34 mouse cellular contexts compared by ENCODE assay signal in genomic region chr11:56254437-56254836, GRCm38 (mm10).
DNase-seq lines count a peak whose midpoint lies in the region; ATAC-seq lines count a peak whose summit lies in the region.
"Had no signal": no experiment of that assay in that cellular context is flagged by ENCODE, and none has a peak within 500 bp of the region (broad histone marks: within the 10 kb centered on the region; RNA-seq: fewer than 3 reads in every experiment).

No protein-coding gene starts in this region.

- WGBS in forebrain, embryonic 13.5 days: 97% methylated on average over 3 of the region's 3 CpGs

- H3K9ac ChIP-seq in forebrain, embryonic 13.5 days: no peak overlapping the region
- H3K9ac ChIP-seq: embryonic facial prominence, embryonic 15.5 days; forebrain, embryonic 12.5 days; heart, embryonic 15.5 days; hindbrain, embryonic 12.5 days; intestine, embryonic 15.5 days; liver, embryonic 14.5 days; midbrain, embryonic 13.5 days; stomach, embryonic 15.5 days had no signal

- DNase-seq in frontal cortex, postnatal 36 days (ENCODE audit: low spot score in 2 of 2): peak; percentile 29 to 72
- no peak for DNase-seq in frontal cortex, postnatal 25 days (ENCODE audit: low spot score in 2 of 2)
- peak; percentile 26 to 37 for DNase-seq in left cerebral cortex, adult 9 months (ENCODE audit: low spot score in 2 of 2)
- DNase-seq in left cerebral cortex, adult 18-20 months (ENCODE audit: low spot score in 2 of 2): no peak
- DNase-seq in NIH3T3 (ENCODE audit: low read depth): peak; percentile 42
- peak; percentile 55 for DNase-seq in telencephalon, adult 2 months (ENCODE audit: low read depth, low spot score)
- DNase-seq: adrenal gland, adult 2 months; cerebellum, adult 8-10 months; cerebellum, postnatal 25 days; gastrocnemius, postnatal 14 days; heart, postnatal 36 days; kidney, adult 2 months; kidney, postnatal 4 days; liver; lung, adult 2 months; lung, postnatal 10 days; right cerebral cortex, postnatal 14 days; thymus, adult 18-20 months; thymus, postnatal 36 days had no signal

- no peak overlapping the region for H3K27ac ChIP-seq in forebrain, embryonic 13.5 days
- H3K27ac ChIP-seq: embryonic facial prominence, embryonic 10.5 days; embryonic facial prominence, embryonic 15.5 days; forebrain, embryonic 12.5 days; heart, embryonic 10.5 days; heart, embryonic 15.5 days; hindbrain, embryonic 12.5 days; hindbrain, postnatal 0 days; intestine, embryonic 15.5 days; kidney, postnatal 0 days; liver, embryonic 14.5 days; macrophage; midbrain, embryonic 13.5 days; stomach, embryonic 15.5 days had no signal

- no peaks in the 10 kb centered on the region for H3K9me3 ChIP-seq in forebrain, embryonic 13.5 days (replicated peaks)
- H3K9me3 ChIP-seq: embryonic facial prominence, embryonic 10.5 days; embryonic facial prominence, embryonic 15.5 days; forebrain, embryonic 12.5 days; heart, embryonic 10.5 days; heart, embryonic 15.5 days; hindbrain, embryonic 12.5 days; intestine, embryonic 15.5 days; midbrain, embryonic 13.5 days; stomach, embryonic 15.5 days had no signal

- H3K27me3 ChIP-seq in forebrain, embryonic 13.5 days: no peaks in the 10 kb centered on the region
- H3K27me3 ChIP-seq: embryonic facial prominence, embryonic 15.5 days; forebrain, embryonic 12.5 days; heart, embryonic 15.5 days; intestine, embryonic 15.5 days; stomach, embryonic 15.5 days had no signal

- no peak for ATAC-seq in forebrain, embryonic 13.5 days
- ATAC-seq: CD4-positive, CD25-positive, alpha-beta regulatory T cell, adult 4 months; hindbrain, postnatal 0 days; intestine, embryonic 15.5 days; midbrain, embryonic 13.5 days had no signal

- no peaks in the 10 kb centered on the region for H3K36me3 ChIP-seq in forebrain, embryonic 13.5 days (ENCODE audit: poor library complexity, severe bottlenecking)
- H3K36me3 ChIP-seq: embryonic facial prominence, embryonic 10.5 days; embryonic facial prominence, embryonic 15.5 days; forebrain, embryonic 12.5 days; heart, embryonic 10.5 days; heart, embryonic 15.5 days; hindbrain, embryonic 12.5 days; intestine, embryonic 15.5 days; midbrain, embryonic 13.5 days; stomach, embryonic 15.5 days had no signal

- no peak overlapping the region for H3K4me2 ChIP-seq in forebrain, embryonic 13.5 days
- H3K4me2 ChIP-seq: embryonic facial prominence, embryonic 15.5 days; forebrain, embryonic 12.5 days; heart, embryonic 15.5 days; hindbrain, embryonic 12.5 days; intestine, embryonic 15.5 days; midbrain, embryonic 13.5 days; stomach, embryonic 15.5 days had no signal

- no peaks in the 10 kb centered on the region for H3K4me1 ChIP-seq in forebrain, embryonic 13.5 days
- H3K4me1 ChIP-seq: embryonic facial prominence, embryonic 10.5 days; embryonic facial prominence, embryonic 15.5 days; forebrain, embryonic 12.5 days; heart, embryonic 10.5 days; heart, embryonic 15.5 days; hindbrain, embryonic 12.5 days; intestine, embryonic 15.5 days; midbrain, embryonic 13.5 days; stomach, embryonic 15.5 days had no signal

- H3K4me3 ChIP-seq in forebrain, embryonic 13.5 days: no peak overlapping the region
- H3K4me3 ChIP-seq: embryonic facial prominence, embryonic 10.5 days; embryonic facial prominence, embryonic 15.5 days; forebrain, embryonic 12.5 days; heart, embryonic 10.5 days; heart, embryonic 15.5 days; hindbrain, embryonic 12.5 days; intestine, embryonic 15.5 days; midbrain, embryonic 13.5 days; stomach, embryonic 15.5 days had no signal

Comparison
In these comparisons a context has a peak if more than half of its experiments do, and no peak if none do; other contexts are left out.
1. DNase-seq: peak in frontal cortex, postnatal 36 days (2 of 2), left cerebral cortex, adult 9 months (2 of 2), NIH3T3 (single experiment) and telencephalon, adult 2 months (single experiment); none in frontal cortex, postnatal 25 days (0 of 2) and left cerebral cortex, adult 18-20 months (0 of 2).